Mouse (Mus musculus) liver, embryonic 14.5 days (tissue): ENCODE results near the gene Ero1lb. TPM values are rescaled to one million over a fixed set of nuclear protein-coding genes. Genes with fewer than 3 reads are reported as not detected.

Experiments used
- ATAC-seq: fragments of 200-750 bp; cut with Nextera tagmentation; 2 replicates; pipeline ENCODE4 v1.8.0; 2017; ENCODE audit warnings: moderate number of reproducible peaks, mild to moderate bottlenecking, moderate library complexity; ENCODE audit not compliant: insufficient read depth
- DNase-seq, 3 experiments: peaks; one replicate each; pipeline ENCODE4 v3.0.0-alpha.2; 2012 to 2013; ENCODE audit warnings: low read depth in 3 of 3, low spot score in 3 of 3
- H3K27ac ChIP-seq: fragments of 300-500 bp; sonication (generic); 2 replicates; pipeline ENCODE4 v1.5.1; 2014; ENCODE audit warnings: moderate library complexity, mild to moderate bottlenecking, control low read depth, inconsistent platforms
- H3K27me3 ChIP-seq: fragments of 300-500 bp; sonication (generic); 2 replicates; pipeline ENCODE4 v1.6.1; 2014; ENCODE audit warnings: mild to moderate bottlenecking, low read length, moderate library complexity; ENCODE audit not compliant: control insufficient read depth, insufficient read depth
- H3K36me3 ChIP-seq: fragments of 300-500 bp; sonication (generic); replicated peaks from 2 replicates; pipeline ENCODE4 v1.6.1; 2014; ENCODE audit warnings: low read depth; ENCODE audit not compliant: control insufficient read depth, insufficient read depth
- H3K4me1 ChIP-seq, 2 experiments: fragments of 200-500 bp in 1 of 2; fragments of 300-500 bp in 1 of 2; sonication (generic) in 1 of 2; replicated peaks; 2 replicates each; pipeline ENCODE4 v1.6.1; 2012 to 2014; ENCODE audit warnings: antibody characterized with exemption in 1 of 2, inconsistent platforms in 1 of 2, low read length in 1 of 2; ENCODE audit not compliant: control insufficient read depth in 2 of 2, insufficient read depth in 2 of 2
- H3K4me2 ChIP-seq: fragments of 300-500 bp; sonication (generic); 2 replicates; pipeline ENCODE4 v1.6.1; 2014; ENCODE audit warnings: low read depth, mild to moderate bottlenecking, control low read depth, moderate library complexity
- H3K4me3 ChIP-seq, 2 experiments: fragments of 200-500 bp in 1 of 2; fragments of 300-500 bp in 1 of 2; sonication (generic) in 1 of 2; 2 replicates each; pipeline ENCODE4 v1.5.1; 2012 to 2014; ENCODE audit warnings: low read depth in 2 of 2, low read length in 2 of 2, mild to moderate bottlenecking in 2 of 2, control low read depth in 1 of 2, inconsistent platforms in 1 of 2, moderate library complexity in 1 of 2; ENCODE audit not compliant: insufficient read depth in 1 of 2
- H3K9ac ChIP-seq: fragments of 300-500 bp; sonication (generic); replicated peaks from 2 replicates; pipeline ENCODE4 v1.6.1; 2014; ENCODE audit warnings: mild to moderate bottlenecking, control low read depth, moderate library complexity
- H3K9me3 ChIP-seq: fragments of 300-500 bp; sonication (generic); 2 replicates; pipeline ENCODE4 v1.6.1; 2016; ENCODE audit warnings: low read length, mixed read lengths; ENCODE audit not compliant: control insufficient read depth
- CTCF ChIP-seq: IDR thresholded peaks from 2 replicates; pipeline ENCODE4 v1.5.1; 2016; ENCODE audit warnings: antibody characterized with exemption, low read depth, control low read depth
- EP300 ChIP-seq: IDR thresholded peaks from 2 replicates; pipeline ENCODE4 v1.6.1; 2016; ENCODE audit warnings: antibody characterized with exemption, low read depth
- WGBS: fragments of 180-500 bp; shearing (Covaris S2); extraction: QIAGEN DNeasy Blood & Tissue Kit; methylation state at CpG from one replicate; pipeline ENCODE4 v1.1.7; 2014; ENCODE audit not compliant: insufficient replicate concordance; 5-methylcytosine and 5-hydroxymethylcytosine counted together
- polyA plus RNA-seq, 2 experiments: library from polyadenylated mRNA; depleted of rRNA in 1 of 2; stranded (reverse) in 1 of 2; unstranded in 1 of 2; fragments of >200 nt; fragmentation: Nextera tagmentation in 1 of 2; extraction: Ambion mirVana in 1 of 2; gene quantifications; 2 replicates each; pipeline versions ENCODE4 v1.2.1 to v1.2.3; 2012 to 2014

Ero1lb gene
- polyA plus RNA-seq, 2 experiments = 0.76 to 1.9 TPM

DNA sequence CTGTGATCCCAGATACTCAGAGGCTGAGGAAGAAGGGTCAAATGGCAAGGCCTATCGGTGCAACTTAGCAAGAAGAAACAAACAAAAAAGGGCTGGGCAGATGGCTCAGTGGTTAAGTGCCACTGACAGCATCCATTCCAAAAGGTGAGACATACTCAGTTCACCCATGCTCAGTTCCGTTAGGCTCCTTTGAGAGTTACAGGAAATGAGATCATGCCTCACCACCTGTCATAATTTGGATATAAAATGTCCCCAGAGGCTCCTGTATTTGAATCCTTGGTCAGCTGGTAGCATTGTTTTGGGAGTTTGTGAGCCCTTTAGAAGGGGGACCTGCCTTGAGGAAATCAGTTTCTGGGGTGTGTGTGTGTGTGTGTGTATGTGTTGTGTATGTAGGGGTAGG is 3.9 kb upstream of the Ero1lb start:
- TF ChIP-seq CTCF (no peak), EP300 (no peak)
- H3K4me1 ChIP-seq = 0 out of 4 replicates have a peak, but pooled peaks cover 0 to 3% of the 10 kb centered on the region in 2 experiments
- H3K9ac ChIP-seq = no peak overlapping the region
- ATAC-seq (no peak), DNase-seq (no peak)
- no peak overlapping the region for H3K4me3 ChIP-seq
- no peak overlapping the region for H3K27ac ChIP-seq
- 68% methylated on average over 2 of the region's 2 CpGs for WGBS
- no peaks in the 10 kb centered on the region for H3K36me3 ChIP-seq
- H3K9me3 ChIP-seq = no peaks in the 10 kb centered on the region
- H3K27me3 ChIP-seq = peaks cover 3% of the 10 kb centered on the region; the same call in 1 of the 2 replicates
- H3K4me2 ChIP-seq = no peak overlapping the region

DNA sequence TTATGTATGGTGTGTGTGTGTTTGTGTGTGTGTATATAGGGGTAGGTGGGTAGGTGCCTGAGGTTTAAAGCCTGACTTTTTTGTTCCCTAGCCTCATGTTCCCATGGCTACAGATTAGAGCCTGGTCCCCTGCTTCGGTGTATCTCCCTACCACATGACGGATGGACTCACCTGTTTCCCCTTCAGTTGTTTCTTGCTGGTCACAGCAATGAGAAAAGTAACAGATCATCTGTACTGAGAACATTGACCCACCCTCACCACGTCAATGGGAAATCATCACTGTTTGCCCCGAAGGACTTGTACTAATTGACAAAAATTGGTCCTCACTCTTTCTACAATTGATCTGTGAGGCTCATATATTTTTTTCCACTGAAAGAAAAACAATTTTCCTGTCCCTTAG is 3.4 kb upstream of the Ero1lb start:
- 60% methylated on average over 4 of the region's 4 CpGs for WGBS
- TF ChIP-seq EP300 (no peak), CTCF (no peak)
- Histone ChIP-seq H3K27me3 (peaks cover 3% of the 10 kb centered on the region; the same call in 1 of the 2 replicates), H3K4me3 (no peak overlapping the region), H3K9ac (no peak overlapping the region), H3K36me3 (no peaks in the 10 kb centered on the region), H3K4me2 (no peak overlapping the region), H3K4me1 (0 out of 4 replicates have a peak, but pooled peaks cover 0 to 3% of the 10 kb centered on the region in 2 experiments), H3K9me3 (no peaks in the 10 kb centered on the region), H3K27ac (no peak overlapping the region)
- ATAC-seq = no peak
- DNase-seq = no peak

- no peak overlapping the region for H3K27ac ChIP-seq
- no peak for TF ChIP-seq EP300
- TF ChIP-seq CTCF = no peak
- H3K9ac ChIP-seq = no peak overlapping the region
- peaks cover 3% of the 10 kb centered on the region; the same call in 1 of the 2 replicates for H3K27me3 ChIP-seq
- no peak overlapping the region for H3K4me2 ChIP-seq
- no peaks in the 10 kb centered on the region for H3K36me3 ChIP-seq
- no peak for ATAC-seq
- DNase-seq = no peak
- WGBS = 62% methylated on average over 1 of the region's 1 CpGs
- H3K4me3 ChIP-seq = no peak overlapping the region
- H3K4me1 ChIP-seq = 0 out of 4 replicates have a peak, but pooled peaks cover 0 to 3% of the 10 kb centered on the region in 2 experiments
- H3K9me3 ChIP-seq = no peaks in the 10 kb centered on the region
Measured at GRCm38 (mm10) chr13:12567936-12568335, 2.3 kb downstream of the Ero1lb start.

- H3K4me2 ChIP-seq = no peak overlapping the region
- 47% methylated on average over 9 of the region's 9 CpGs for WGBS
- no peak for DNase-seq
- TF ChIP-seq CTCF = no peak
- TF ChIP-seq EP300 = no peak
- H3K36me3 ChIP-seq = no peaks in the 10 kb centered on the region
- no peak for ATAC-seq
- H3K27ac ChIP-seq = no peak overlapping the region
- peaks cover 3% of the 10 kb centered on the region; the same call in 1 of the 2 replicates for H3K27me3 ChIP-seq
- H3K9me3 ChIP-seq = no peaks in the 10 kb centered on the region
- H3K4me1 ChIP-seq = 0 out of 4 replicates have a peak, but pooled peaks cover 0 to 3% of the 10 kb centered on the region in 2 experiments
- H3K9ac ChIP-seq = no peak overlapping the region
- no peak overlapping the region for H3K4me3 ChIP-seq
Measured at GRCm38 (mm10) chr13:12568597-12569469, 3.2 kb downstream of the Ero1lb start.

GRCm38 (mm10) chr13:12569741-12570140 is 4.1 kb downstream of the Ero1lb start:
- Histone ChIP-seq H3K4me1 (0 out of 4 replicates have a peak, but pooled peaks cover 0 to 3% of the 10 kb centered on the region in 2 experiments), H3K27me3 (peaks cover 3% of the 10 kb centered on the region; the same call in 1 of the 2 replicates), H3K27ac (no peak overlapping the region), H3K36me3 (no peaks in the 10 kb centered on the region), H3K9me3 (no peaks in the 10 kb centered on the region), H3K9ac (no peak overlapping the region), H3K4me3 (no peak overlapping the region), H3K4me2 (no peak overlapping the region)
- 59% methylated on average over 7 of the region's 7 CpGs for WGBS
- no peak for DNase-seq
- TF ChIP-seq EP300 (no peak), CTCF (no peak)
- ATAC-seq = no peak
